Mouse (Mus musculus) E14TG2a.4 (cell line): ENCODE data around the gene Hipk4.

ENCODE experiments used
- H3K27me3 ChIP-seq: 2 replicates; pipeline ENCODE4 v1.6.1; 2014; ENCODE audit warnings: low read length, control low read depth; ENCODE audit not compliant: insufficient read depth
- H3K36me3 ChIP-seq: 2 replicates; pipeline ENCODE4 v1.6.1; 2014; ENCODE audit warnings: low read length, control low read depth; ENCODE audit not compliant: insufficient read depth
- H3K4me1 ChIP-seq: replicated peaks from 2 replicates; pipeline ENCODE4 v1.6.1; 2014; ENCODE audit warnings: low read depth, low read length, control low read depth
- H3K4me3 ChIP-seq: replicated peaks from 2 replicates; pipeline ENCODE4 v1.5.1; 2014; ENCODE audit warnings: mild to moderate bottlenecking, low read length
- H3K9me3 ChIP-seq: 2 replicates; pipeline ENCODE4 v1.6.1; 2014; ENCODE audit warnings: low read length, control low read depth
- CTCF ChIP-seq: conservative IDR thresholded peaks from 2 replicates; pipeline ENCODE4 v1.5.1; 2014; ENCODE audit warnings: low read length
- NANOG ChIP-seq: IDR thresholded peaks from 2 replicates; pipeline ENCODE4 v1.6.1; 2014; ENCODE audit warnings: borderline replicate concordance, low read length, mixed read lengths
- POU5F1 ChIP-seq: IDR thresholded peaks from 2 replicates; pipeline ENCODE4 v1.6.1; 2014; ENCODE audit warnings: low read length, borderline replicate concordance

The Hipk4 gene

DNA sequence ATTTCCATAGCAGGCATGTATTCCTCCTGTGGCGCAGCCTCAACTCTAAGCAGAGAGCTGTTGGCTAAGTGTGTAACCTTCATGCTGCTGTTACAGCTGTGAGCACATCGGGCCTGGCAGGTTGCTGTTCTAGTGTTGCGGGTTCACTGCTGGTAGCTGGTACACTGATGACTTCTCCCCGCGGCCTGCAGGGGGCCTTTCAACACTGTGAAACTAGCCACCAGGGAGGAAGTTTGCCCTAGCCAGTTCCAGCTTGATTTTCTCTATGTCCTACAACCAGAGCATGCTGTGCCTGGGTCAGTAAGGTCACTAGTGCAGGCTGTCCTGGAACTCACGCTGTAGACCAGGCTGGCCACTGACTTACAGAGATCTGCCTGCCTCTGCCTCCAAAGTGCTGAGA, 53.8 kb downstream of the Hipk4 start:
- H3K27me3 ChIP-seq = no peaks in the 10 kb centered on the region
- H3K4me3 ChIP-seq = no peak overlapping the region
- peaks cover 95% of the 10 kb centered on the region for H3K36me3 ChIP-seq
- no peaks in the 10 kb centered on the region for H3K9me3 ChIP-seq
- TF ChIP-seq NANOG (no peak), POU5F1 (no peak), CTCF (peak; percentile 67)
- peaks cover 77% of the 10 kb centered on the region for H3K4me1 ChIP-seq

- H3K9me3 ChIP-seq = no peaks in the 10 kb centered on the region
- H3K4me1 ChIP-seq = peaks cover 77% of the 10 kb centered on the region
- H3K4me3 ChIP-seq = no peak overlapping the region
- no peaks in the 10 kb centered on the region for H3K27me3 ChIP-seq
- H3K36me3 ChIP-seq = peaks cover 96% of the 10 kb centered on the region
- no peak for TF ChIP-seq POU5F1
- no peak for TF ChIP-seq CTCF
- no peak for TF ChIP-seq NANOG
These were observed 54.5 kb downstream of the Hipk4 start for GRCm38 (mm10) chr7:27577589-27577988.

GRCm38 (mm10) chr7:27578465-27578864, 55.4 kb downstream of the Hipk4 start:
- TF ChIP-seq POU5F1 = no peak
- no peak for TF ChIP-seq NANOG
- no peak for TF ChIP-seq CTCF
- Histone ChIP-seq H3K36me3 (peaks cover 100% of the 10 kb centered on the region), H3K4me3 (no peak overlapping the region), H3K4me1 (peaks cover 77% of the 10 kb centered on the region), H3K9me3 (no peaks in the 10 kb centered on the region), H3K27me3 (no peaks in the 10 kb centered on the region)

DNA sequence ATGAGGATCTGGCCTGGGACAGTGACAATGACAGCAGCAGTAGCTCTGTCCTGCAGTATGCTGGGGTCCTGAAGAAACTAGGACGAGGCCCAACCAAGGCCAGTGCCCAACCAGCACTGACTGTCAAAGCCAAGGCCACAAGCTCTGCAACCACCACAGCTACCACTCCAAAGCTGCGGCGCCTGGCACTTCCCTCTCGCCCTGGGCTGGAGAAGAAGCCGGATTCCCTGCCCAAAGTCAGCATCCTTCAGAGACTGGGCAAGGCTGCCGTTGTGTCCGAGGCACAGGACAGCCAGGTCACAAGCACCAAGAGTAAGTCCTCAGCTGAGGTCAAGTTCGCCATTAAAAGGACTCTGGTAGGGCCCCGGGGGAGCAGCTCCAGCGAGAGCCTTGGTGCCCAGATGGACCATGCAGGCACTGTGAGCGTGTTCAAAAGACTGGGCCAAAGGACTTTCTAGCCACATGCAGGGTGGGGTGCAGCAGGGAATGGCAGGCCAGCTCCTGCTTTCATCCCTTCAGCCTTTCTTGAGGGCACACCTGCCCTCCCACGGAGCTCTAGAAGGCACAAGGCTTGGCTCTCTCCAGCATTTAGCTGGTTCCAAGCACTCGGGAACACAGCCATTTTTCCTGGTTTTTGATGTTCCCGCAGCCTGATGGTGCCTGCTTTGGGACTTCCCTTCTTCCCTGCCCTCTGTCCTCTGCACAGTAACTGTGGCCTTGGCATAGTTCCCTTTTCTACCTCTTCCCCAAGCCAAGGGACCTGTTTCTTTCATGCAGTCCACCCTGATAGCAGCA, 57.5 kb downstream of the Hipk4 start:
- H3K4me3 ChIP-seq = peak overlapping the region; percentile 41
- no peaks in the 10 kb centered on the region for H3K27me3 ChIP-seq
- H3K9me3 ChIP-seq = no peaks in the 10 kb centered on the region
- TF ChIP-seq CTCF = no peak
- TF ChIP-seq POU5F1 = no peak
- no peak for TF ChIP-seq NANOG
- peaks cover 98% of the 10 kb centered on the region for H3K36me3 ChIP-seq
- H3K4me1 ChIP-seq = peaks cover 74% of the 10 kb centered on the region
